Mouse (Mus musculus) CH12.LX (cell line): ENCODE data around the gene Krr1.

Experiments used
- CTCF ChIP-seq, 2 experiments: IDR thresholded peaks in 1 of 2; conservative IDR thresholded peaks in 1 of 2; 2 replicates each; pipeline ENCODE4 v1.5.1; 2011 to 2012; ENCODE audit warnings: low read depth in 2 of 2, low read length in 2 of 2, improper control_type of control experiment in 1 of 2, inconsistent platforms in 1 of 2, mild to moderate bottlenecking in 1 of 2, moderate library complexity in 1 of 2
- E2F4 ChIP-seq: IDR thresholded peaks from 2 replicates; pipeline ENCODE4 v1.6.1; 2011; ENCODE audit warnings: low read depth, low read length, improper control_type of control experiment; ENCODE audit not compliant: insufficient replicate concordance
- MAZ ChIP-seq: IDR thresholded peaks from 2 replicates; pipeline ENCODE4 v1.6.1; 2012; ENCODE audit warnings: low read depth, mild to moderate bottlenecking, inconsistent platforms, low read length, improper control_type of control experiment, moderate library complexity
- MEF2A ChIP-seq: IDR thresholded peaks from 2 replicates; pipeline ENCODE4 v1.6.1; 2014; ENCODE audit warnings: low read depth, mild to moderate bottlenecking, inconsistent platforms, low read length, improper control_type of control experiment, borderline replicate concordance
- POLR2A ChIP-seq: IDR thresholded peaks from 2 replicates; pipeline ENCODE4 v1.6.1; 2011; ENCODE audit warnings: low read depth, mild to moderate bottlenecking, improper control_type of control experiment, low read length
- UBTF ChIP-seq: IDR thresholded peaks from 2 replicates; pipeline ENCODE4 v1.6.1; 2012; ENCODE audit warnings: low read depth, mild to moderate bottlenecking, inconsistent platforms, low read length, improper control_type of control experiment, moderate library complexity
- USF1 ChIP-seq: IDR thresholded peaks from 2 replicates; pipeline ENCODE4 v1.6.1; 2014; ENCODE audit warnings: low read depth, mild to moderate bottlenecking, inconsistent platforms, low read length, improper control_type of control experiment
- ZKSCAN1 ChIP-seq: IDR thresholded peaks from 2 replicates; pipeline ENCODE4 v1.6.1; 2012; ENCODE audit warnings: low read depth, inconsistent platforms, low read length, improper control_type of control experiment, borderline replicate concordance

DNA sequence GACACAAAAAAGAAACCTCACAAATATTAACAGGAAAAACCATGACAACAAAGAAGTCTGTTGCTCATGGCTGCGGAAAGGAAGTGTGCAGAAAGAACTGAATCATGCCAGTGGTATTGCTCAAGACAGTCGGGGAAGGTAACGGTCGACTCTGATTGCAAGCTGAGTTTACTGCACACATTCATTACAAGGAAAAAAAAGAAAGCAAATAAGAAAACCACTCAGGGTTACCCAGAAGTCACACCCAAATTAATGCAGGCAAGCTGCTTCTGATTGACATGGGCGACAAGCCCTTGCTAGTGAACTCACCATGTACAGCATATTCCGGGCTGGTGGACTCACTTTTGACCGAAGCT is 24.1 kb downstream of the Krr1 start:
- TF ChIP-seq CTCF (conservative IDR thresholded peaks at IDR 0.05 in 1 of 2, IDR thresholded peaks at IDR 0.05 in 1 of 2; ENCODE audit: low read depth in 2 of 2, low read length in 2 of 2) (no peak), E2F4 (no peak), POLR2A (no peak), MEF2A (no peak; the same call in 1 of the 2 replicates), MAZ (no peak), USF1 (no peak), ZKSCAN1 (no peak), UBTF (no peak)
